Mouse (Mus musculus) gastrocnemius, postnatal 14 days (tissue): ENCODE results near the gene Defb28. TPM values are rescaled to one million over a fixed set of nuclear protein-coding genes. Genes with fewer than 3 reads are reported as not detected.

Experiments used
- DNase-seq: peaks from one replicate; pipeline ENCODE4 v3.0.0; 2021; ENCODE audit warnings: mixed read lengths
- intact Hi-C: fragments of 180-260 bp; cut with DNase I; formaldehyde crosslinking; loops from one replicate; pipeline ENCODE4 v1.15.1; 2025; ENCODE audit warnings: low total_unique reads
- long read RNA-seq, 2 experiments: library from polyadenylated mRNA; stranded (forward); transcript quantifications; one replicate each; pipeline ENCODE4 v2.0.0; 2021
- total RNA-seq, 2 experiments: library from RNA; stranded (reverse); gene quantifications; 2 replicates each; pipeline ENCODE4 v1.2.3; 2021

Gene Defb28
- total RNA-seq: not detected
- long read RNA-seq, experiment 1: 0 reads
- long read RNA-seq, experiment 2: 0 reads

DNA sequence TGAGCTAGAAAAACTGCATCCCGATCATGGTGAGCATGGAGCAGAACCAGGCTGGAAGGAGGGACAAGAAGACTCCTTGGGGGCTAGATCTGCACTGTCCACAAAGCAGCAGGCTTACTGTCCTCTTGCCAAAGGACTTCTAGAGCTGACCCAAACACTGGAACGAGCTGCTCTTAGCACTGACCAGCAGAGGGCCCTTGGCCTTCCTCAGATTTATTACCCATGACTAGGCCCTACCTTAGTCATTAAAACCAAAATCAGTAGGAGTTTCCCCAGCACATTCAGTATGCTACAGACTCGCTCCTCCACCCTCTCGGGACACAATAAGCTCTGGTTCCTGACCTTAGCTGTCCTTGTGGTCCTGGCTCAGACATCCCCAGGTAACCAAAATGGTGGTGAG lies at the start of gene Defb28:
Defb28 (plus strand) TSS at position 275 of the 400 bp plus-strand sequence.
- no peak for DNase-seq
- intact Hi-C loops: no loop called here

DNA sequence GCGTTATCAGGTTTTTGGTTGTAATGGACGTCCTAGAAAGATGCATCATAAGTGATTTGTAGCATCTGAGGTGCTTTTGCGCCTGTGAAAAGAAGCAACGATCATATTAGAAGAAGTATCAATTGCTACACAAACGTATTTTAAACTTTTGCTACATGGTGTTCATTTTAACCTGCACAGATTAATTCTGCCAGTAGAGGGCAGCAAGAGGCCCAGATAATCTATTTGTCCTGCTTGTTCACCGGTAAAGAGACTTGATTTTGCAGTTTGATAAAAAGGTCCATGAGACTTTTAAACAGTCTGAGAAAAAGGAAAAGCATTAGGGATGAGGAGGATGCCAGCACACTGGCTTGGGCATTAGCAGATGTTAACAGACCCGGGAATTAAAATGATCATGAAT lies 47.1 kb upstream of the Defb28 start:
- intact Hi-C loops: loop anchor here (10.0 kb wide), 1 partner anchor 74 kb away; the partner anchor contains the start of gene Defb29
- DNase-seq: no peak

DNA sequence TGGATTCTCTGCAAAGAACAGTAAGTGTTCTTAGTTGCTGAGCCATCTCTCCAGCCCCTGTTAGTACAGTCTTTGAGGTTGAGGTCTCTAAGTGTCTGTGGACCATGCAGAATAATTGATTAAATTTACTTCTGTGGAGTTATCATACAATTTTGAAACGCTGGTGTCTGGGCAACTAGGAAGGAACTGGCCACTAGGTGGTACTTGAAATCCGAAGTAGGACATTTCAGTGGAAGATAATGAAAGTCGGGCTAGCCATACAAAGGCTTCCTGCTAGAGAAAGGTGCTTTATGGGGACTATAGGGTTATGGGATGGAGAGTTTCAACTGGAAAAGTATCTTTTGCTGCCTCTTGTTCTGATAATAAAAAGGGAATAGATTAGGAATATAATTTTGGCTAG lies 45.6 kb upstream of the Defb28 start:
- intact Hi-C loops: loop anchor here (10.0 kb wide), 1 partner anchor 72 kb away; the partner anchor contains the start of gene Defb29
- no peak for DNase-seq

DNA sequence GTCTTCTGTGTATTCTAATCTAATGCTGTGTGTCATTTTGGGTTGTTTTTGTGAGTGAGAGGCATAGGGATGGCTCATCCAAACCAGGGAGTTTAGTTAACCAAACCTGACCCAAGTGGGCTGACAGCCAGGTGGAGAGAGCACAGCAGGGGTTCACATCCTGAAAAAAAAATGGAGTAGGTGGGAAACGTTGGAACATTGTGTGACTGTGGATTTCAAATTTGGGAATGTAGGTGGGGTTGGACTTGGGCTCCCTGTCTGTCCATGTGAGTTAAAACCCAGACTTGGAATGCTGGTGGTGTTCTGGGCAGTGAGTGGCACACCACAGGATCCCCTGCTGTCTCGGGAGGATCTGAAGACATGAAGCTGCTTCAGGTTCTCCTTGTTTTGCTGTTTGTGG lies 41.3 kb upstream of the Defb28 start, which contains the start of gene Defb20:
Defb20 (plus strand) TSS at position 301 of the 400 bp plus-strand sequence.
- intact Hi-C loops: loop anchor here (10.0 kb wide), 1 partner anchor 68 kb away; the partner anchor contains the start of gene Defb29

DNA sequence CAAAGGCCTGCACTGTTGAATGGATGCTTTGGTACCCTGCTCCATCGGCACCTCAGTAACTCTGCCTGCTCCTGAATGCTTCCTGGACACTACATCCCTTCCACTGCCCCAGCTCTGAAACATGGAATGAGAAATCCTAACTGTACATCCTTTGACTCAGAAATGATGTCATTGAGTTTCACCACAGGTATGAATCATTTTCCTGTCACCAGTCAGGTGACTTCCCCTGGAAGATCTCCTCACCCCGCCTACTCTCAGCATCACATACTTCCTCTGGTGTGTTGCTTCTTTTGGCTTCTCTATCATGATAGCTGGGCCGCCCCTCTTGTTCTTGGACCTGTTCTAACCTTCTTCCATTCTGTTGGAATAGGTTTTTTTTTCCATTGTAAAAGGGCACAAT lies 37.2 kb upstream of the Defb28 start:
- intact Hi-C loops: no loop called here

More for the DNA sequence above, 41.3 kb upstream of the Defb28 start, which contains the start of gene Defb20:
- no peak for DNase-seq

DNA sequence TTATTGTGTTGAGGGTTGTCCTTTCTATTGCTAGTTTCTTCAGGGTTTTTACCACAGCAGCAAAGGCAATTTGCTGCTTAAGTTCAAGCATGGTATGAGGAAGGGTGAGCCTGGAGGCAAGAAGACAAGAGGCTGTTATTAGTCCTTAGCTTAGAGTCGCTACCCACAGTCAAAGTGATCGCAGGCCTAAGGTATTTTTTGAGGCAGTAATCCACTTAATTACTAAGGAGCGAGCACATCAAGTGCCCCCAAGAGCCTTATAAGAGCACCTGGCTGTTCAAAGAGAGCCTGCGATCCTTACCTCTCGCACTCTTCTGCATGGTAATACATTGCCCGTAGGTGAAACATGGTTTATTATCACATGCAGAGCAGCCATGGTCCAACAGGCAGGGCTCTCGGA lies 36.3 kb upstream of the Defb28 start:
- DNase-seq: no peak
- intact Hi-C loops: no loop called here

More for the DNA sequence above, 37.2 kb upstream of the Defb28 start:
- no peak for DNase-seq

DNA sequence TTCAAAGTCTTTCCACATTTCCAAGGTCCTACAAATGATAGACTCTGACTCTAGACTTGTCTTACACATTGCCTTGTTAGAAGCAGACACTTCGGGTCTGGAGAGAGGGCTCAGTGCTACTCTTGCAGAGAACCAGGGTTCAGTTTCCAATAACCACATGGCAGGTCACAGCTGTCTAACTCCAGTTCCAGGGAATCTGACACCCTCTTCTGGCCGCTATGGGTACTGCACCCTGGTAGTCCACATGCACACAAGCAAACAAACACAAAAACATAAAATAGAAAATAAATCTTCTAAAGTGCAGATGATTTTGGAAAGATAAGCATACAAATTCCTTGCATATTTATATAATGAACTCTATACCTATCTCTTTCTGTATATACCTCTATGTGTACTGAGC lies 31.0 kb upstream of the Defb28 start:
- intact Hi-C loops: no loop called here
- DNase-seq: no peak

DNA sequence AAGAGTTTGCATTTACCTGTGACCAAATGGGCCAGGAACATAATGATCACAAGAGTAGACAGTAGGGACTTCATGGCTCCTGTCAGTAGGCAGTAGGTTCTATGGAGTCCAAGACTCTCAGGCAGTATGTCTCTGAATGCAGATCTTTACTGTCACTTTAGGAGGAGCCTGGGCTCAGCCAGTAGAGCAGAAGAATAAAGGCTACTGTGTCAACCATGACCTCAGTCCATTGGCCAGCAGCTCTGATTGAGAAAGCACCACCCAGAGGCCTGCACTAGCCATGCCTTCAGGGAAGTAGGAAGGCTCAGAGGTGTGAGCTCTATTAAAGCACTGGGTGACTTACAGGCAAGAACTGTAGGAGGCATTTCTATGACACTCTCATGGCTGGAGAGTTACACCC lies 28.0 kb upstream of the Defb28 start, which contains the start of gene Defb22:
Defb22 (minus strand) TSS at position 101 of the 400 bp plus-strand sequence.
- DNase-seq: no peak
- intact Hi-C loops: no loop called here

DNA sequence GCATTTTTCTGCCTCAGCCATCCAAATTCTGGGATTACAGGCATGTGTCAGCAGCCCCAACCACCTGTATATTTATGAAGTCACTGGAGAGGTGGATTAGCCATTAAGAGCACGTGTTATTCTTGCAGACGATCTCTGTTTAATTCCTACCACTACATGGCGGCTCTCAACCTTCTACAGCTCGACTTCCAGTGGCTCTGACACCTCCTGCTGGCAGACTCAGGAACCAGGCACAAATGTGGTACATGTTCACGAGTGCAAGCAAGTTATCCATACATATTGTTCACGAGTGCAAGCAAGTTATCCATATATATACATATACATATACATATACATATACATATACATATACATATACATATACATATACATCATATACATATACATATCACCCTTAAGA lies 24.9 kb upstream of the Defb28 start:
- intact Hi-C loops: no loop called here
- no peak for DNase-seq

DNA sequence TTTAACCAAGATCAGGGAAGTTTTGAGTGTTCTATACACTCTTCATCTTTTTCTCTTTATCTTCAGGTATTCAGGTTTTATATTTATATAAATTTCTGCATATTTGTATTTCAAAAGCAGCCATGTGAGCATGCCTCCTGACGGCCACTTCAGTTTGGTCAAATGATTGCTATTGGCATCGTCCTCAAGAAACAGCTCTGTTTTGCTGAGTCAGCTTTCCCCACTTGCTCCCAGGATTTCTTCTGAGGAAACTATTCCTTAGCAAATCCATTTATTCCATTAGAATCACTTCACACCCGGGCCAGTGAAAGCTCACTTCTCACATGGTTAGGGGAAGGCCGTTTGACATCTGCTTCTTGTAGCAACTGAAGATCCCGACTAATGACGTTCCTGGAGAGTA lies 20.0 kb upstream of the Defb28 start:
- no peak for DNase-seq
- intact Hi-C loops: no loop called here

DNA sequence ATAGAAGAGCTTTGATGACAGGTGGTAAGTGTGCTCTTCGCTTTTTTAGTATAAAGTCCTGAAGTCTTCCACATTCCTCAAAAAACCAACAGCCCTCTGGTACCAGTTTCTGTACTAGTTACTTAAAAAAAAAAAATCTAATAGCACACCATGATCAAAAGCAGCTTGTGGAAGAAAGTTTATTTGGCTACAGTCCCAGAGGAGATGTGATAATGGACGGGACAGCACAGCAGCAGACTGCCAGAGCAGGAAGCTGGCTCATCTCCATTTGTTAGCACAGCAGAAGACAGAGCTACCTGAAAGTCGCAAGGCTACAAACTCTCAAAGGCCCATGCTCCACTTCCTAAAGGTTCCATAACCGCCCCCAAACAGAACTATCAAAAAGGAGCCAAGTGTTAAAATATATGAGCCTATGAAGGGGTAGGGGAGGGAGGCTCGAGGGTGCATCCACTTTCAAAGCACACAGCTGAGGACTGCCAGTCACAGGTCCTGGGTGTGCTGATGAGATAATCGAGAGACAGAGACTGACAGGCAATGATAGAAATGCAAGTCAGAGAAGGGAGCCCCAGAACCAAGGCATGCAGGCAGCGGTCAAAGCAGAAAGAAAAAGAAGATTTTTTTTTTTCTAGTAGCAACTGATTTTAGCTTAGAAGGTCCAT lies 17.7 kb upstream of the Defb28 start:
- no peak for DNase-seq

DNA sequence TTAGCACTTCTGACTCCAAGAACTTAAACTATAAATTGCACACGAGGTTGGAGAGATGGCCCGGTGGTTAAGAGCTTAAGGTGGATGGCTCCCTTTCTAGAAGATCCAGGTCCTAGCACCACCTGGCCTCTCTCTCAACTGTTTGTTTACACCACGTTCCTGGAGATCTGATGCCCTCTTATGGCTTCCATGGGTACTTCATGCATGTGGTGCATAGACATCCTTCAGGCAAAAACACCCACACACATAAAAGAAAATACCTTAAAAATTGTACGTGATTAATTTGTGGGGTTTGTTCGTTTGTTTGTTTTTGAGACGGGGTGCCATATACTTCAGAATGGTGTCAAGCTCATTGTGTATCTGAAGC lies 17.2 kb upstream of the Defb28 start:
- DNase-seq: no peak
- intact Hi-C loops: no loop called here

More for the DNA sequence above, 17.7 kb upstream of the Defb28 start:
- intact Hi-C loops: no loop called here

DNA sequence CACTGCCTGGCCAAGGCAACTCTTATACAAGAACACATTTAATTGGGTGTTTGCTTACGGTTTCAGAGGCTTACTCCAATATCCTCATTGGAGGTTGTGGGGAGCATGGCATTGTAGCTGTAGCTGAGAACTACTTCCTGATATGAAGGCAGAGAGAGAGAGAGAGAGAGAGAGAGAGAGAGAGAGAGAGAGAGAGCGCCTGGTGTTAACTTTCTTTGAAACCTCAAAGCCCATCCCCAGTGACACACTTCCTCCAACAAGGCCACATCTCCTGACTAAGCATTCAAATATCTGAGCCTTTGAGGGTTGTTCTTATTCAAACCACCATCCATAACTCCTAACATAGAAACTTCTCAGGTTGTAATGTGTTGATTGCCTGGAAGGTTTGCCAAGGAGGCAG lies 14.1 kb upstream of the Defb28 start:
- intact Hi-C loops: no loop called here
- no peak for DNase-seq

DNA sequence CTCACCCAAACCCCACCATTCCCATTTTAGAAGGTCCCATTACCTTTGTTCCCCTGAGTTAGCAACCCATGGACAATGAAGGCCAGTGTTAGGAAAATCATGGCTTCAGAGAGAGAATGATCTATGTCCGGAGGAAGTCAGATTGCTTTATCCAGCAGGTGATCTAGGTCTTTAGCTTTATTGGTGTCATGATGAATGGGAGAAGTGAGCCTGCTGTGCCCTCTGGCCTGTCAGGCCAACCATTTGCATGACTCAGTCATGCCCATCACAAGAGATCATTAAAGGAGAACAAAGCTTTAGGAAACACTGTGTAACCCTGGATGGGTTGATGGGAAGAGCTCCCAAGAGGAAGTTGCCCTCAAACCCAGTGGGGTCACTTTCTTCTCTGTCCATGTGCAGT lies 6.5 kb upstream of the Defb28 start, which contains the start of gene Defb26:
Defb26 (minus strand) TSS at position 101 of the 400 bp plus-strand sequence.
- intact Hi-C loops: no loop called here
- DNase-seq: no peak

DNA sequence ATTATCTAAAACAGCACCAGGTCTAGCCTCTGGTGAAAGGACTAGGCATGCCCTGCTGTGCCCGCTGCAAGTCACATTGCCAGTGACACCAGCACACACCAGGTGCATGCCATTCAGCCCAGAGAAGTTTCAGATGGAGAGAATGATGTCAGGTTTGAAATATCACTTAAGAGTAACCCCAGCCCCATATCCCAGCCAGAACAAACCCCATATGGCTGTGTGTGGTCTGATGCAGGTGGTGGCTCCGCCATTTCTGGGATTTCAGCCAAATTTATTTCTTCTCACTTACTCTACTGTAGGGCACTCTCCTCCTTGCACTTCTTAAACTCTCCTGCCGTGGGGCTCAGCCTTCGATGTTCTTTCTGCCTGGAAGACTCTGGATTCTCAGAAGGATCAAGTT lies 2.0 kb upstream of the Defb28 start:
- no peak for DNase-seq
- intact Hi-C loops: no loop called here

DNA sequence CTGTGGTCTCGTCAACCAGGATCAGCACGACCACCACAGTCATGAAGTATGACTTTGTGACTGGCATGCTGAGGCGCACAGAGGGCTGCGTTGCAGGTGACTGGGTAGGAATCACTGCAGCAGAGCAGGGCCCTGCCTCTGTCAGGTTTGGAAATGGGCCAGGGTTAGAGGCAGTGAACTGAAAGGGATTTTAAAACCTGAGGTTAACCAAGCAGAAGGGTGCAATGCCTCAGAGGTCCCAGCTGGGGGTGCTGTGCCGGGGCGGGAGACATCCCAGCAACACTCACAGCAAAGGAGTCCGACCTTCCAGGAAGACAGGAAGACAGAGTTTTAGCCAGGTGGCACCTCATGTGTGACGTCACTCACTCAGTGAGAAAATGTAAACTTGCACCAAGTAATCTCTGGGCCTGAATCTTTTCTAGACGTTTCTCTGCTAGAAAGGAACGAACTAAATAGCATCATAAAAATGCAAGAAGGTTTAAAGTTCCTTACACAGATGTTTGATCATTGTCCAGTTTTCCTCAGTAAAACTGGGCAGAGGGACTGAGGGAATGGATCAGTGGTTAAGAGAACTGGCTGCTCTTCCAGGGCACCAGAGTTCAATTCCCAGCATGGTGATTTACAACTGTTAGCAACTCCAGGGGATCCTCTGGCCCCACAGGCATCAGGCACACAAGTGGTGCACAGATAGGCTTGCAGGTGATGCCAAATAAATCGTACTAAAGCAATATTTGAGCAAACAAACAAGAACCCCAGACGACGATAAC lies 22.1 kb downstream of the Defb28 start, which contains the start of gene Defb29:
Defb29 (minus strand) TSS at position 155 of the 767 bp plus-strand sequence.
- intact Hi-C loops: loop anchor here (10.0 kb wide), 1 partner anchor 65 kb away; the partner anchor contains the start of gene Defb20
- no peak for DNase-seq

DNA sequence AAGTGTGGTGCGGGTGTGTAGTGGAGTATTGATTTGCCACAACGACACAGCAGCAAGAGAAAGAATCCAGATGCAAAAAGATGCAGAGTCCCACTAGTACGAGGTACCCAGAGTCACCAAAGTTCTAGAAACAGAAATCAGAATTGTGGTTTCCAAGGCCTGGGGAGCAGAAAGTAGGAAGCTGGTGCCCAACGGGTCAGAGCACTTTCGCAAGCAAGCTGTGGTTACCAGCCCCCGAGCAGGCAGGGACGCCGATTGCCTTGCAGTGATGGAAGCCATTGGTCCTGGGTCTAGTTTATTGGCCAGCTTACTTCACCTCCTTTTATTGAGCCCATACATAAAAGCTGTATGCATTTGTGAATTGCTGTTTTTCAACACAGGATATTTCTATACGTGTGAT lies 23.9 kb downstream of the Defb28 start:
- no peak for DNase-seq
- intact Hi-C loops: loop anchor here (10.0 kb wide), 1 partner anchor 67 kb away; the partner anchor contains the start of gene Defb20

DNA sequence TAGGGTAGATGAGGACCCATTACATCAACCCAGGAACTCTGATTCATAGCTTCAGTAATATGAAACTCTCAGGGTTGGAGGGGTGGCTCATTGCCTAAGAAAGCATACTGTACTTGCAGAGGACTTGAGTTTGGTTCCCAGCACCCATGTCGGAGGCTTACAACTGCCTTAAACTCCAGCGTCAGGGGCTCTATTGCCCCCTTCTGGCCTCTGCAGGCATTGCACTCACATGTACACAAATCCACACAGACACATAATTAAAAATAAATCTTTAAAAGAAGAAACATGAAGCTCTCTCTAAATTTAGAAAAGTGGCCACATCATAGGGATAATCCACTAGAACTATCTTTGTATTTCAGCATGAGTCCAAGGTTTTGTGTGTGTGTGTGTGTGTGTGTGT lies 24.8 kb downstream of the Defb28 start:
- intact Hi-C loops: loop anchor here (10.0 kb wide), 1 partner anchor 68 kb away; the partner anchor contains the start of gene Defb20
- no peak for DNase-seq

DNA sequence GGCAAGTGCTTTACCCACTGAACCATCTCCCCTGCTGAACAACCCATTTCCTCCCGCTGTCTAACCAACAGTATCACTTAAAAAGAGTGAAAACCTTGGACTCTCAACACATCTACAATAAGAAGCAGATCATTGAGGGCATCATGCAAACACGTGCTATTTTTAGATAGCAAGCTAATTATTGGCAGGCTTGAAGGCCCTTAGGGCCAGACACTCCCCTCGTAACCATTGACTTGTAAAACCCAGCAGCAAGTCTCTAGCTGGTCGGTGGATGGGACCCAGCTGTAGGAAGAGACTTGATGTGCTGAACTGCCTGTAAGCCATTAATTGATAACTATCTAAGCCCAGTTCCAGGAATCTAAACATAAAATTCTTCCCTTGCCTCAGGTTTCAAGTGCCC lies 25.4 kb downstream of the Defb28 start:
- intact Hi-C loops: loop anchor here (10.0 kb wide), 1 partner anchor 69 kb away; the partner anchor contains the start of gene Defb20

DNA sequence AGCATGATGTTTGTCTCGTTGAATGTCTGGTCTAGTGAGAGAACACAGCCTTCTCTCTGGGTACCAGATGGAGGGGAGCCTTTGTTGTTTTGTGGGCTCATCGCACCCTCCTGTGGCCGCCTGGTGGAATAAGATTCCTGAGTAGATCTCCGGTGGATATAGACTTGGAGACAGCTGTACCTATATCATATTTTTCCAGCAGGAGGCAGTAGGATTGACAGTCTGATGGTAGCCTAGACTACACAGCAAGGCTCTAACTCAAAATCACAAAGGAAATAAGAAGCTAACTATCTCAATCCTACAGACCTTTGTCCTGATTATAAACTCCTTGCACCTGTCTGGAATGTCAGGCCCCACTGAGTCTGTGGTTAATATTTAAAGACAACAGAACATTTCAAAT lies 26.6 kb downstream of the Defb28 start:
- no peak for DNase-seq
- intact Hi-C loops: loop anchor here (10.0 kb wide), 1 partner anchor 70 kb away; the partner anchor contains the start of gene Defb20

More for the DNA sequence above, 25.4 kb downstream of the Defb28 start:
- no peak for DNase-seq
